In genomic region chr6:112823096-112823495, GRCm38 (mm10) we compare ENCODE assay signal across 11 mouse cellular contexts.
DNase-seq lines count a peak whose midpoint lies in the region; TF ChIP-seq lines count a peak whose summit lies in the region.
"Had no signal": no experiment of that assay in that cellular context is flagged by ENCODE, and none has a peak within 500 bp of the region (broad histone marks: within the 10 kb centered on the region; RNA-seq: fewer than 3 reads in every experiment).

No protein-coding gene starts in this region.

- no peak for TF ChIP-seq POLR2A in cerebellum, adult 2 months (IDR thresholded peaks at IDR 0.05; ENCODE audit: borderline replicate concordance, insufficient read depth, low read length)

- peaks cover 68% of the 10 kb centered on the region for H3K4me1 ChIP-seq in cerebellum, adult 2 months (ENCODE audit: control insufficient read depth, insufficient read depth, low read length)
- H3K4me1 ChIP-seq: heart, embryonic 13.5 days had no signal

- no peak overlapping the region for H3K4me3 ChIP-seq in cerebellum, adult 2 months (replicated peaks; ENCODE audit: insufficient read depth, low read depth, low read length)
- H3K4me3 ChIP-seq: heart, embryonic 13.5 days; limb, embryonic 13.5 days had no signal

- DNase-seq in Muller cell, postnatal 12 days (ENCODE audit: inconsistent ontology term): peak; percentile 68
- DNase-seq in cerebellum, adult 2 months: peak; percentile 94 to 98
- peak; percentile 32 to 62 for DNase-seq in frontal cortex, postnatal 25 days (ENCODE audit: low spot score in 2 of 2)
- DNase-seq in left cerebral cortex, postnatal 10 days (ENCODE audit: extremely low spot score in 1 of 2, low spot score in 2 of 2): peak; percentile 42 to 71
- DNase-seq in thymus, postnatal 0 days (ENCODE audit: low spot score): no peak
- DNase-seq in heart, adult 18-20 months: no peak
- no peak for DNase-seq in gastrocnemius, adult 8-10 months (ENCODE audit: low spot score in 2 of 2)
- no peak for DNase-seq in adrenal gland, postnatal 25 days
- DNase-seq: spleen, adult 18-20 months had no signal

- H3K27ac ChIP-seq in cerebellum, adult 2 months (ENCODE audit: insufficient read depth, low read length): peak overlapping the region; percentile 92
- H3K27ac ChIP-seq: heart, embryonic 13.5 days; limb, embryonic 13.5 days had no signal

- no peak for TF ChIP-seq CTCF in cerebellum, adult 2 months (IDR thresholded peaks at IDR 0.05; ENCODE audit: borderline replicate concordance, insufficient read depth, low read depth, low read length)

- intact Hi-C loops in left cerebral cortex, postnatal 10 days (cut with DNase I): no loop called here

- WGBS in cerebellum, adult 2 months: 5% methylated on average over 6 of the region's 6 CpGs

- H3K27me3 ChIP-seq in cerebellum, adult 2 months (ENCODE audit: control insufficient read depth, insufficient read depth, low read length): no peaks in the 10 kb centered on the region
- H3K27me3 ChIP-seq: heart, embryonic 13.5 days; limb, embryonic 13.5 days had no signal

Comparison
In these comparisons a context has a peak if more than half of its experiments do, and no peak if none do; other contexts are left out.
1. DNase-seq: peak in Muller cell, postnatal 12 days (single experiment), cerebellum, adult 2 months (2 of 2), frontal cortex, postnatal 25 days (2 of 2) and left cerebral cortex, postnatal 10 days (2 of 2); none in thymus, postnatal 0 days (single experiment), heart, adult 18-20 months (0 of 2), gastrocnemius, adult 8-10 months (0 of 2) and adrenal gland, postnatal 25 days (single experiment).